Mouse (Mus musculus) bone marrow macrophage, adult 2 months (primary cell): ENCODE results near the gene Cdh24.

ENCODE experiments used
- CTCF ChIP-seq: IDR thresholded peaks from 2 replicates; pipeline ENCODE4 v1.5.1; 2012; ENCODE audit warnings: low read depth, mild to moderate bottlenecking, low read length, moderate library complexity
- POLR2A ChIP-seq: IDR thresholded peaks from 2 replicates; pipeline ENCODE4 v1.6.1; 2012; ENCODE audit warnings: mild to moderate bottlenecking, low read depth, low read length, borderline replicate concordance

DNA sequence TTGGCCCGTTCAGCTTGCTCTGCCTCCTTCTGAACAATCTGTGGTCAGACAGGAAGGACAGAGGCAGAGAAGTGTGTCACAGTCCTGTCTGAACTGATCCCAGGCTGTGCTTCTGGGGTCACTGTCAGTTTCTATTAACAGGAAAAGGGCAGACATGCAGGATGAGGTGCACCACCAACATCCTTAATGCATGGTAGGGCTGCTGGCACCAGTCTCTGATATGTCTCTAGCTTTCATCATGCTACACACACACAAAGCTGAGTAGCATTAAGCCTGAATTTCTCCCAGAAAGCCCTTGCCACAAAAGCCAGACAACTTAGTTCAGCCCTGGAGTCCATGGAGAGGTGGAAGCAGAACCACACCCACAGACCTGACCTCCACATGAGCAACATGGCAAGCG is 1.8 kb upstream of the Cdh24 start:
- TF ChIP-seq CTCF (no peak), POLR2A (no peak)
